Mouse (Mus musculus) adrenal gland, postnatal 10 days (tissue): Measurements from ENCODE around the gene Pmvk. TPM values are rescaled to one million over a fixed set of nuclear protein-coding genes. Genes with fewer than 3 reads are reported as not detected.
A peak's percentile ranks its signal among the peaks of the same experiment; 100 is the strongest.
"Not testable (repeated sequence)": the region's sequence is repeated elsewhere in the genome, so short reads cannot be mapped to it uniquely, and the experiment has no call there.

Experiments used
- DNase-seq: peaks from one replicate; pipeline ENCODE4 v3.0.0; 2021; ENCODE audit warnings: mixed read lengths
- total RNA-seq, 2 experiments: library from RNA; stranded (reverse); gene quantifications; 2 replicates each; pipeline ENCODE4 v1.2.3; 2021

The Pmvk gene
- total RNA-seq, 2 experiments from 2014 or later: 15.3 to 17.1 TPM

DNA sequence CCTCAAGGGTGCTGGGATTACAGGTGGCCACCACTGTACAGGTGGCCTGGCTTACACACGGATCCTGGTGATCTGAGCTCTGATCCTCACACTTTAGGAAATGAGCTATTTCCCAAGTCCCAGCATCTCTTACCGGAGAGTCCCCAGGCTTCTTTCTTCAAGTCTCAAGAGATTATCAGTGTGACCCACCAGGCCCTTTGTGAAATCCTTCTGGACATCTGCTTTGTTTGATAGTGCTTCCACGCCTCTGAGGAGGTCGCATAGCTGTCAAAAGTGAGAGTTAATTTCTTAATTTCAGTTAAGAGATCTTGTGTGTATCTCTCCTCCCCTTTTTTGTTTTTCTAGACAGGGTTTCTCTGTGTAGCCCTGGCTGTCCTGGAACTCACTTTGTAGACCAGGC is 28.5 kb upstream of the Pmvk start:
- DNase-seq: no peak

GRCm38 (mm10) chr3:89429021-89429420 is 25.3 kb upstream of the Pmvk start:
- not testable (repeated sequence) for DNase-seq

DNA sequence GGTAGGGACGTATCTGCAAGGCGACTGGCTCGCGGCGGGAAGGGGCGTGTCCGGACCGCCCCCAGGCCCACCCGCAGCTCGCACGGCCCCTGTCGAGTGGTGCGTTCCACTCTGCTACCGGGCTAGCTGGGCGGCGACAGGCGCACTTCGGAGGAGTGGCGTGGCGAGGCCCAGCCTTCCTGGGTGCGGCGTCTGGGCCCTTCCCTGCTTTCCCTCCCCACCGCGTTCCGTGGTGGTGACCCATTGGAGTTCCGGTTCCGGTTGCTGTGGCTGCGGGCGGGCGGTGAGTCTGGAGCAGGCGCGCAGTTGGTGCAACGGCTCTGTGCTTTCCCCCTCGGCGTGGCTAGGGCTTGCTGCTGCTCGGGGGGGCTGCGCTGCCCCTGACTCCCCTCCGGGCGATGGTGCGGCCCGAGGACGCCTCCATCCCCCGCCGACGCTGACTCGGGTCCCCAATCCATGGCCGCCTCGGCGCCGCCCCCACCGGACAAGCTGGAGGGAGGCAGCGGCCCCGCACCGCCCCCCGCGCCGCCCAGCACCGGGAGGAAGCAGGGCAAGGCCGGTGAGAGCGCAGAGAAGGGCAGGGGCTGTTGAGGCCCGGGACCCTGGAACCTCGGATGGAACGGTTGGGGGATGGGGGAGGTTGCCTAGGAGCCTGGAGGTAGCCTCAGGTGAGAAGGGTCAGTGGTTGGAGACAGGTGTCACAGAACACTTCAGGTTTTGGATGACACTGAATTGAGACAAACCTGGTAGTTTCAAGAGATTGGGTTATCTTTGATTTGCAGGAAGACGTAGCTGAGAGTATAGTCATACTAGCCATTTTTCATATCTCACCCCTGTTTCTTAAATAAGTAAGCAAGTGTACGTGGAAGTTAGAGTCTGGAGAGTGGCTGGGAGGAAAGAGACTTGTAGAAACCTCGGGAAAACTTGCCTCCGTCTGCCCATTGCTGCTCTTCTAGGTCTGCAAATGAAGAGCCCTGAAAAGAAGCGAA is 23.9 kb upstream of the Pmvk start, which contains the start of gene Pygo2:
Gene Pygo2 (plus strand): TSS at position 44 of the 989 bp plus-strand sequence.
- DNase-seq: peak; percentile 97

GRCm38 (mm10) chr3:89432606-89433005 is 21.7 kb upstream of the Pmvk start:
- DNase-seq: no peak

GRCm38 (mm10) chr3:89434532-89434931 is 19.8 kb upstream of the Pmvk start:
- no peak for DNase-seq

DNA sequence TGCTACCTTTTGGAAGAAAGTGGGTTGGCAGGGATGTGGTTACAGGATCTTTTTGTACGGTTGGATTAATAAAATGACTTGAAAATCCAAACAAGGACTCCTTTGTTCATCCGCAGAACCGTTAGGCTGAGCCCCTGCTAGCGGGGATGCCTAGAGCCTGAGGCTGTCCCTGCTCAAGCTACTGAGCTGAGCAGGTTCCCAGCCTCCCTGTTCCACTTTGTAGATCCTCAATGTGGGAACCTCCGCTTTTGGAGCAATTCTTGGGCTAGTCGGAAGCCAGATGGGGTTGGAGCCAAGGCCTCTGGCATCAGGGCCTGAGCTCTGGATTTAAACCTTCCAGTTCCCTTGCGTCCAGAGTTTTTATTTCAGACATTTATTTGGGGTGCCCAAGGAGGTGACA is 19.3 kb upstream of the Pmvk start:
- DNase-seq: no peak

- peak; percentile 79 for DNase-seq
Observed at GRCm38 (mm10) chr3:89436176-89437113, 17.9 kb upstream of the Pmvk start, which contains the start of gene Pbxip1. TSS of gene Pbxip1 (plus strand) at chr3:89436706.

DNA sequence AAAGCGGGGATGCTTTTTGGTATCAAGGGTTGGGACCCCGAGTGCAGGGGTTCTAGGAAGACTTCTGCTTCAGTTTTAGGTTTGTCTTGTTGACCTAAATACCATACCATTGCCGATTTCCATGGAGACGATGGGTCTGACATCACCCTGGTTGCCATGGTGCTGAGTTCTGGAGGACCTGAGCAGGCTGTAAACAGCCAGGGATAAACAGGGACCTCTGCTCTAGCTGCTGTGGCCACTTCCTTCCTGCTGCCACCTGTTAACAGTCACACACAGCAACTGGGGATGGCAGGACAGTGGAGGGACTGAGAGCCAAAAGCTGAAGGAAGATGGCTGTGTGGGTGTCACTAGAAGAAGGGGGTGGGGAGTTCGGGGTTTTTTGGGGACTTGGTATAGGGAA is 17.1 kb upstream of the Pmvk start:
- peak; percentile 40 for DNase-seq

GRCm38 (mm10) chr3:89440691-89441090 is 13.7 kb upstream of the Pmvk start:
- DNase-seq: peak; percentile 64

GRCm38 (mm10) chr3:89448720-89449537 is 5.4 kb upstream of the Pmvk start:
- peak; percentile 83 for DNase-seq

GRCm38 (mm10) chr3:89449541-89449940 is 4.8 kb upstream of the Pmvk start:
- DNase-seq: peak; percentile 81

DNA sequence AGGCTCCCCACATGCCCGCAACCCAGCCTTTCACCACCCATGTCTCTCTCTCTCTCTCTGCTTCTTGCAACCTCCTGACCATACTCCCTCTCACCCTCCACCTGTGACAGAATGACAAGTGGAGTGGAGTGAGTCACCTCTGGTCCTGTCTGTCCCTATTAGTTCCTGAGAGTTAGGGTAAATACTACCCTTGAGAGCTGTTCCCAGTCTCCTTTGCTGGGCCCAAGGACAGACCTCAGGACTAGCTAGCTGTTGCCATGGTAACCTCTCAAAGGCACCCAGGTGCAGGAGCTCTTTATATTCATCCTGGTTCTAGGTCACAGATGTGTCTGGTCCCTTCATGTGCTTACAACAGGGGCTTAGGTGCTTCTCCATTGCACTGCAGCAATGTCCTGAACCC is 2.4 kb upstream of the Pmvk start:
- no peak for DNase-seq

DNA sequence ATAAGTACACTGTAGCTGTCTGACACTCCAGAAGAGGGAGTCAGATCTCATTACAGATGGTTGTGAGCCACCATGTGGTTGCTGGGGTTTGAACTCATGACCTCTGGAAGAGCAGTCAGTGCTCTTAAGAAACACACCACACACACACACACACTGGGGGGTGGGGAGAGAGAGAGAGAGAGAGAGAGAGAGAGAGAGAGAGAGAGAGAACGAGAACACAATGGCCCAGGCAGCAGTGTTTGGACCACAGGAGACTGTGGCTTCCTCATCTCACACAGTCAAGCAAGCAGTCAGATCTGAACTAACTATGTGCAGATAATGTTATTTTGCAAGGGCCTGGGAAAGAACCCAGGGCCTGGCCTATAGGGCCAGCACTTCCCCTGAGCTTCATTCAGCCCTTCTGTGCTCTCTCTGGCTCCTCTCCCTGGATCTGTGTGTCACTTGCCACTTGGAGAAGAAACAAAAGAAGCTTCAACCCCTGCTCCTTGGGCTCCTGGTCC is 1.5 kb downstream of the Pmvk start:
- no peak for DNase-seq

DNA sequence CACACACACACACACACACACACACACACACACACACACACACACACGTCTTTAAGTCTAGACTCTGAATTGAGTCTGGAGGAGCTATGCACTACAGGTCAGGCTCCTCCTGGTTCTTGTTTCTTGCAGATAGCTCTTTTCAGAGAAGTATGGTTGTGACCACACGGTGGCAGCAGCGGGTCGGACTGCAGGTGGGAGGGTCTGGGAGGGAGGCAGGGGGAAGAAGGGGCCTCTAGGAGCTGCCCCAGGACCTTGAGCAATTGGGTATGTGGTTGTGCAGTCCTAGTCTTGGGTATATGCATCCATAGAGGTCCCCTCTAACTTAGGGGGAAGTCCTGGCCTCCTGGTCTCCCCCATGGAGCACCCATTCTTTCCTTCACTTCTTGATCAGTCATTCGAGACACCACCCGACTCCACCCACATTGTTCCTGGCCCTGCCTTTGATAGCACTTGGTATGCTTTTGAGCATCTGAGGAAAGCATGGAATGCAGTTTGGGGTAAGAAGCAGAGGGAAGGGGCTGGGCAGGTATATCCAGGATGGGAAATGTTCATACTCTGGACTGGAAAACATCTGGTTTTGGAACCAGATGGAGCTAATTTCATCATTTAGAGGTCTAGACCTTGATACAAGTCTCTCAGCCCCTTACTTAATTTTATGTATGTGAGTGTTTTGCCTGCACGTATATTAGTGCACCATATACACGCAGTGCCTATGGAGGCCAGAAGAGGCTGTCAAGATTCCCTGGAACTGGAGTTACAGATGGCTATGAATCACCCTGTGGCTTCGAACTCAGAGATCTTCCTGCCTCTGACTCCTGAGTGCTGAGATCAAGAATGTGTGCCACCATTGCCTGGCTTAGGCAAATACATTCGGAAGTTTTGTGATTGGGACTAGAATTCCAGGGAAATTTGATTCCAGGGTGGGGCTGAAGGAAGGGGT is 2.7 kb downstream of the Pmvk start:
- DNase-seq: peak; percentile 83

GRCm38 (mm10) chr3:89458372-89458964 is 4.1 kb downstream of the Pmvk start:
- DNase-seq: no peak

GRCm38 (mm10) chr3:89458965-89459807 is 4.8 kb downstream of the Pmvk start:
- peak; percentile 96 for DNase-seq

DNA sequence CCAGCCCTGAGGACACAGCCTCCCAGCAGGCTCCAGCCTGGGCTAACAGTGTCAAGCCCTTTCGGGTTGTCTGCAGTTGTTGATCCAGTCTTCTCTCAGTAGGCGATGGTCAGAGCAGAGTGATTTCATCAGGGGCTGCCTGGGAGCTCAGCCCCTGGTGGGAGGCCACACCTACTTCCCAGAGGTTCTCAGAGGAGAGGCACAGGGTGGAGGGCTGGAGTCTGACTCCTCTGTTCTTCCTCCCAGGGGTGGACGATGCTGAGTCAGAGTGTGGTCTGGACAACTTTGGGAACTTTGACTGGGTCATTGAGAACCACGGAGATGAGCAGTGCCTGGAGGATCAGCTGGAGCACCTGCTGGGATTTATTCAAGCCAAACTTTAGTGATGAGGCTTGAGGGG is 13.9 kb downstream of the Pmvk start:
- no peak for DNase-seq

DNA sequence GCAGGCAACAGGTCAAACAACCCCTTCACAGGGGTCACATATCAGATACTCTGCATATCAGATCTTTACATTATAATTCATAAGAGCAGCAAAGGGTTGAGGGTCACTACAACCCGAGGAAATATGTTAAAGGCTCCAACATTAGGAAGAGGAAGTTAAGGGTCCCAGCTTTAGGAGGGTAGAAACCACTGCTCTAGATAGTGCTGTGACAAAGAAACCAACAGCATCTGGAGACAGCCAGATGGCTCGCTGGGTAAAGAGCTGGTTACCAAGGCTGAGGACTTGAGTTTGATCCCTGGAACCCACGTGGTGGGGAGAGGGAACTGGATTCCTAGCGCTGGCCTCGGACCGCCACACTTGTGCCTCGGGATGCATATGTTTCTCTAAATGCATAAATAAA is 17.9 kb downstream of the Pmvk start:
- no peak for DNase-seq

DNA sequence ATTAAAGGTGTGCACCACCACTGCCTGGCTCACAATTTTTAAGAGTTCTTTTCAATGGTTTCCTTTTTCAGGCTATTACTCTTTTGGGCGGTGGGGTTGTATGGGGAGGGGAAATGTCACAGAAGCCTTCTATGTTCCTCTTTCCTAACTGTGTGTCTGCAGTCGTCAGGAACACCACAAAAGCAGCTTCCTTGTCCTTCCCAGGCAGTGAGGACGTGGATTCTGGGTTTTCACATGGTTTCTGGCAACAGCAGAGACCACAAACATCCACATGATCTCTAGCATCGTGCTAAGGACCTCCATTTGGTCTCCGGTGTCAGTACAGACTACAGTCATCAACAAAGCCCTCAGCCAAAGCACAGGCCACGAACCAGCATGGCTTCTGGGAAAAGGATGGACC is 19.5 kb downstream of the Pmvk start:
- DNase-seq: no peak
